Mouse (Mus musculus) kidney, adult 2 months (tissue): Measurements from ENCODE around the gene Spsb4.

Experiments
- CTCF ChIP-seq: fragments of 200-500 bp; conservative IDR thresholded peaks from 2 replicates; pipeline ENCODE4 v1.5.1; 2011; ENCODE audit warnings: low read depth, mild to moderate bottlenecking, control low read depth, low read length, moderate library complexity, mixed read lengths; ENCODE audit not compliant: insufficient read depth, insufficient read length
- POLR2A ChIP-seq: fragments of 200-500 bp; IDR thresholded peaks from one replicate; pipeline ENCODE4 v1.6.1; 2011; ENCODE audit warnings: low read depth, low read length, control low read depth

DNA sequence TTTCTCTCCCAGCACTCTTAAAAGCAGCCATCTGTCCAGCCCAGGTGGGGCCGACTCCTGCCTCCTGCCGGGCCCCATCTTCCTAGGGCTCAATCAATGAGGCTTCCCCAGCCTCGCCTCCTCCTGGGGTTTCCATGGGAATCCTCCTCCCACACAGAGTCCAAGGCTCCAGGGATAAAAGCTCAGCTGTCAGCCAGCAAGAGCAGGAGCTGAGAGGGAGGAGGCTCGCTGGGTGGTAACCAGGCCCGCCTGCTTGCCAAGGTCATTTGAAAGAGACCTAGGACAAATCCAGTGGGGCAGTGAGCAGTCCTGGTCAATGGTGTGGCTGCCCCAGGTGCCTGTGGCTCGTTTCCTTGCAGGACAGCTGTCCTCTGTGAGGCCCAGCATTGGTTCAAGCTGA is 5.5 kb downstream of the Spsb4 start:
- TF ChIP-seq POLR2A (no peak), CTCF (no peak)
